Comparison of ENCODE assay signal across 19 mouse cellular contexts in the genomic region with DNA sequence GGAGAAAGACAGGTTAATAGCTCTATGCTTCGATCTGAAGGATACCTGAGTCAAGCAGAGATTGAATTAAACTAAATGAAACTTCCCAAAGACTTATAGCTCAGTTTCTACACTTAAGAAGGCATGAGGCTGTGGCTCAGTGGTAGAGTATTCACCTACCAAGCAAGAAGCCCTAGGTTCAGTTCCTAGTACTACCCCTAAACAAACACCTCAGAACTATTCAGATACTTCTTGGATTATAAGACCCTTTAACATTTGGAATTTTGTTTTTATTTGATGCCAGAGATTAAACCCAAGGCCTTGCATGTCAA. TPM values are rescaled to one million over a fixed set of nuclear protein-coding genes. Genes with fewer than 3 reads are reported as not detected.
"Had no signal": no experiment of that assay in that cellular context is flagged by ENCODE, and none has a peak within 500 bp of the region (broad histone marks: within the 10 kb centered on the region; RNA-seq: fewer than 3 reads in every experiment).

No protein-coding gene starts in this region.

- H3K9me3 ChIP-seq: limb, embryonic 10.5 days; limb, embryonic 13.5 days; liver, embryonic 12.5 days; liver, embryonic 15.5 days; lung, embryonic 15.5 days; midbrain, embryonic 12.5 days; midbrain, embryonic 15.5 days; neural tube, embryonic 13.5 days; stomach, embryonic 15.5 days had no signal

- H3K4me2 ChIP-seq: limb, embryonic 13.5 days; liver, embryonic 12.5 days; liver, embryonic 15.5 days; lung, embryonic 15.5 days; midbrain, embryonic 12.5 days; midbrain, embryonic 15.5 days; neural tube, embryonic 13.5 days; stomach, embryonic 15.5 days had no signal

- H3K4me1 ChIP-seq: limb, embryonic 10.5 days; limb, embryonic 13.5 days; liver, embryonic 12.5 days; liver, embryonic 15.5 days; lung, embryonic 15.5 days; midbrain, embryonic 12.5 days; midbrain, embryonic 15.5 days; neural tube, embryonic 13.5 days; stomach, embryonic 15.5 days had no signal

- ATAC-seq: liver, embryonic 12.5 days; midbrain, embryonic 15.5 days had no signal

- H3K27ac ChIP-seq: layer of hippocampus, adult 2 months; limb, embryonic 10.5 days; limb, embryonic 13.5 days; liver, embryonic 12.5 days; liver, embryonic 15.5 days; lung, embryonic 15.5 days; midbrain, embryonic 12.5 days; midbrain, embryonic 15.5 days; neural tube, embryonic 13.5 days; stomach, embryonic 15.5 days had no signal

- H3K9ac ChIP-seq: limb, embryonic 13.5 days; liver, embryonic 12.5 days; liver, embryonic 15.5 days; lung, embryonic 15.5 days; midbrain, embryonic 12.5 days; midbrain, embryonic 15.5 days; neural tube, embryonic 13.5 days; stomach, embryonic 15.5 days had no signal

- DNase-seq: kidney, adult 18-20 months; kidney, postnatal 14 days; layer of hippocampus, adult 9-11 months; liver; lung, adult 18-20 months; lung, postnatal 10 days; retina, postnatal 1 day; thymus, postnatal 25 days had no signal

- H3K36me3 ChIP-seq: limb, embryonic 10.5 days; limb, embryonic 13.5 days; liver, embryonic 12.5 days; liver, embryonic 15.5 days; lung, embryonic 15.5 days; midbrain, embryonic 12.5 days; midbrain, embryonic 15.5 days; neural tube, embryonic 13.5 days; stomach, embryonic 15.5 days had no signal

- H3K27me3 ChIP-seq: limb, embryonic 13.5 days; liver, embryonic 12.5 days; liver, embryonic 15.5 days; lung, embryonic 15.5 days; midbrain, embryonic 12.5 days; midbrain, embryonic 15.5 days; neural tube, embryonic 13.5 days; stomach, embryonic 15.5 days had no signal

- H3K4me3 ChIP-seq: layer of hippocampus, adult 2 months; limb, embryonic 10.5 days; limb, embryonic 13.5 days; liver, embryonic 12.5 days; liver, embryonic 15.5 days; lung, embryonic 15.5 days; midbrain, embryonic 12.5 days; midbrain, embryonic 15.5 days; myocyte; neural tube, embryonic 13.5 days; stomach, embryonic 15.5 days had no signal

RNA-seq across cellular contexts. Expression of a gene that starts 53.2 kb away (rescaled TPM):
- polyA plus RNA-seq: myocyte had no signal
